Mouse (Mus musculus) brain, embryonic 14.5 days (tissue): Measurements from ENCODE around the gene Lrwd1. TPM values are rescaled to one million over a fixed set of nuclear protein-coding genes. Genes with fewer than 3 reads are reported as not detected.
"Not testable (repeated sequence)": the region's sequence is repeated elsewhere in the genome, so short reads cannot be mapped to it uniquely, and the experiment has no call there.

Source experiments
- DNase-seq: peaks from one replicate; pipeline ENCODE4 v3.0.0-alpha.2; 2011; ENCODE audit warnings: low read depth
- CTCF ChIP-seq: fragments of 200-500 bp; IDR thresholded peaks from 2 replicates; pipeline ENCODE4 v1.5.1; 2012; ENCODE audit warnings: inconsistent platforms, mild to moderate bottlenecking, moderate library complexity, borderline replicate concordance; ENCODE audit not compliant: insufficient read depth, insufficient read length; ENCODE audit errors: extremely low read depth
- POLR2A ChIP-seq: fragments of 200-500 bp; IDR thresholded peaks from 2 replicates; pipeline ENCODE4 v1.6.1; 2012; ENCODE audit warnings: mild to moderate bottlenecking, inconsistent platforms, borderline replicate concordance; ENCODE audit not compliant: poor library complexity, insufficient read depth, insufficient read length, severe bottlenecking; ENCODE audit errors: extremely low read depth
- polyA plus RNA-seq: library from polyadenylated mRNA; depleted of rRNA; stranded (reverse); fragments of >200 nt; gene quantifications from 2 replicates; pipeline ENCODE4 v1.2.3, GENCODE M21; 2012

Gene Lrwd1
- polyA plus RNA-seq, 1 experiment: 45.7 TPM

- TF ChIP-seq POLR2A (no peak), CTCF (no peak)
- DNase-seq: no peak
Measured at GRCm38 (mm10) chr5:136144606-136145430, 8.9 kb upstream of the Lrwd1 start.

- no peak for DNase-seq
- TF ChIP-seq CTCF (peak; percentile 41; the same call in 1 of the 2 replicates), POLR2A (no peak)
Measured at GRCm38 (mm10) chr5:136143161-136143755, 7.4 kb upstream of the Lrwd1 start.

DNA sequence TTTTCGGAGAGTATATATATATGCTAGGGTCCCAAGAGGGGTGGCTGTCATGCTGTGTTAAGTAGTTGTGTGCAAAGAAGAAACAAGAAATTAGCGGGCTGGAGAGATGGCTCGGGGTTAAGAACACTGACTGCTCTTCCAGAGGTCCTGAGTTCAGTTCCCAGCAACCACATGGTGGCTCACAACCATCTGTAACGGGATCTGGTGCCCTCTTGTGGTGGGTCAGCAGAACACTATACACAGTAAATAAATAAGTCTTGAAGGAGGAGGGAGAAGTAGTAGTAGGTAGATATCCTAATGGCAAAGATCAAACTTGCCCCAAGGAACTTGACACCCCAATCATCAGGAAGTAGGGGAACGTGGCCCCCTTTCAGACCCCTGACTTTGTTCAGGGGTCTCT is 6.9 kb upstream of the Lrwd1 start:
- no peak for DNase-seq
- TF ChIP-seq POLR2A: no peak

- DNase-seq: no peak
- TF ChIP-seq POLR2A (no peak), CTCF (no peak)
Measured at GRCm38 (mm10) chr5:136140057-136140482, 4.2 kb upstream of the Lrwd1 start.

DNA sequence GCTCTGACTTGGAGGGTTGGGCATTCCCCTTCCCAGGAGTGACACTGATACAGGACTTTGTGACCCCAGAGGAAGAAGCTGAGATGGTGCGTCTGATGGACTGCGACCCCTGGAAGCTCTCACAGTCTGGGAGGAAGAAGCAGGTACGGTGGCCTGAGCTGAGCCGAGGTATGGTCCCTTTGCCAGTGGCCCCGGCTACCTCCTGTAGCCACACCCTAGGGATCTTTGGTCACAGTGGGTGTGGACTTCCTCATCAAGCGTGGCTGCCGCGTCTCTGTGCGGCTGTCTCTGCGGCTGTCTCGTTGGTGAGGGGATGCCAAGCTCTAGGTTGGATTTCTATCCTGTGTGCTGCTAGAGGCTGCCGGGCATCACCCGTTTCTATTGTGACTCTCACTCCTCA is 3.5 kb upstream of the Lrwd1 start:
- no peak for TF ChIP-seq POLR2A
- no peak for DNase-seq

DNA sequence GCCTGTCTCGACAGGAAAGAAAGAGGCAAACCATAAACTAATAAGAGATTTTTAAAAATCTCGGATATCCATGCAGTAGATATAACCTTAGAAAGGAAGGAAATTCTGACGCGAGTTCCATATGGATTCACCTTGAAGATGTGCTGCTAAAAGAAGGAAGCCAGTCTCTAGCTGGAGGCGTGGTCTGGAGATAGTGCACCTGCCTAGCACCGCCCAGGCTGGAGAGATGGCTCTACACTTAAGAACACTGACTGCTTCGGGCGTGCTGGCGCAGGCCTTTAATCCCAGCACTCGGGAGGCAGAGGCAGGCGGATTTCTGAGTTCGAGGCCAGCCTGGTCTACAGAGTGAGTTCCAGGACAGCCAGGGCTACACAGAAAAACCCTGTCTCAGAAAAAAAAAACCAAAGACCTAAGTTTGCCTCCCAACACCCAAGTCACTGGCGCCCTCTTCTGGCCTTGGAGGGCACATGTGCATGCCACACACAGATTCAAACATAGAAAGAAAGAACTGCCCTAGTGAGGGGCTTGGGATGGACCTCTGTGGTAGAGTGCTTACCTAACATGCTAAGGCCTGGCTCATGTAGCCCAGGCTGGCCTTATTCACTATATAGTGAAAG is 1.9 kb upstream of the Lrwd1 start:
- DNase-seq: peak; percentile 50
- TF ChIP-seq CTCF (peak; percentile 69), POLR2A (no peak)

DNA sequence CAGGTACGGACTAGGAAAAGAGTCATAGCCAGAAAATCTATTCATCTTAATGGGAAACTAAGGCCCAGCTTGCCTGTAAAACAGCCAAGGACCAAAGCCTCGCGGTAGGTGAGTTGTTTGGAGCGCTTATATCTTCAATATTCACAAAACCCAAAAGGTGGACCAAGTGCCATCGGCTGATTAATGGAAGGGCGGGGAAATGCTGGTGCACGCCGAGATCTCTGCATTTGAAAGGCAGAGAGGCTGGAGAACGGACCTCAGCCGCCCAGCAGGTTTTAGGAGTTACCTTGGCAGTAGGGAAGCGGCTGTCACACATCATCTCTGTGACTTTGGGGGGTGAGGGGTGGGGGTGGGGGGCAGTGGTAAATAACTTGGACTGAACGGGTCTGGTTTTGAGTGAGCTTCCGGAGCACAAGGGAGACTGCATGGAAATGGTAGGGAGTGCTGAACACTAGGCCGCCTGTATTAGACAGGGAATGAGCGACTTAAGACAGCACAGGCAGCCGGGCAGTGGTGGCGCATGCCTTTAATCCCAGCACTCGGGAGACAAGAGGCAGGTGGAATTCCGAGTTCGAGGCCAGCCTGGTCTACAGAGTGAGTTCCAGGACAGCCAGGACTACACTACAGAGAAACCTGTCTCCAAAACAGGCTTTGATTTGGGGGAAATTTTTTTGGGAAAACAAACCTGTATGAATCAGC is 567 bp upstream of the Lrwd1 start:
- TF ChIP-seq POLR2A: no peak
- no peak for TF ChIP-seq CTCF
- DNase-seq: peak; percentile 12

GRCm38 (mm10) chr5:136122165-136122564 is 13.7 kb downstream of the Lrwd1 start:
- TF ChIP-seq CTCF: no peak
- TF ChIP-seq POLR2A: no peak
- DNase-seq: no peak

GRCm38 (mm10) chr5:136116784-136117112 is 19.1 kb downstream of the Lrwd1 start:
- no peak for TF ChIP-seq CTCF
- no peak for TF ChIP-seq POLR2A
- no peak for DNase-seq

- DNase-seq: peak; percentile 99
- TF ChIP-seq POLR2A (peak; percentile 59; the same call in 1 of the 2 replicates), CTCF (peak; percentile 98)
Measured at GRCm38 (mm10) chr5:136115891-136116783, 19.7 kb downstream of the Lrwd1 start, which contains the start of gene Polr2j. Gene Polr2j (plus strand): TSS chr5:136116631.

GRCm38 (mm10) chr5:136113546-136113945 is 22.3 kb downstream of the Lrwd1 start:
- not testable (repeated sequence) for DNase-seq
